Mouse (Mus musculus): ENCODE results near the gene C1rl. TPM values are rescaled to one million over a fixed set of nuclear protein-coding genes. Genes with fewer than 3 reads are reported as not detected.
"Not testable (repeated sequence)": the region's sequence is repeated elsewhere in the genome, so short reads cannot be mapped to it uniquely, and the experiment has no call there.

The C1rl gene
- polyA plus RNA-seq, 1 experiment from 2014 or later: 0.52 TPM

- peaks cover 15% of the 10 kb centered on the region for H3K27me3 ChIP-seq (replicated peaks)
- no peaks in the 10 kb centered on the region for H3K36me3 ChIP-seq
- no peaks in the 10 kb centered on the region for H3K4me1 ChIP-seq
- H3K9ac ChIP-seq: no peak overlapping the region
- no peak overlapping the region for H3K4me2 ChIP-seq
- 86% methylated on average over 5 of the region's 5 CpGs for WGBS
- H3K4me3 ChIP-seq: no peak overlapping the region
- no peak overlapping the region for H3K27ac ChIP-seq (replicated peaks)
- no peak for ATAC-seq (ENCODE audit: extremely low read depth, insufficient number of reproducible peaks, low FRiP score, low TSS enrichment)
- H3K9me3 ChIP-seq: no peaks in the 10 kb centered on the region
These were observed 35.1 kb upstream of the C1rl start for GRCm38 (mm10) chr6:124457827-124458226.

- 75% methylated on average over 11 of the region's 11 CpGs for WGBS
- H3K4me2 ChIP-seq: no peak overlapping the region
- ATAC-seq (ENCODE audit: extremely low read depth, insufficient number of reproducible peaks, low FRiP score, low TSS enrichment): no peak
- H3K27ac ChIP-seq (replicated peaks): no peak overlapping the region
- H3K4me3 ChIP-seq: no peak overlapping the region
- no peak overlapping the region for H3K9ac ChIP-seq
- H3K9me3 ChIP-seq: no peaks in the 10 kb centered on the region
- H3K36me3 ChIP-seq: no peaks in the 10 kb centered on the region
- peaks cover 22% of the 10 kb centered on the region for H3K27me3 ChIP-seq (replicated peaks)
- H3K4me1 ChIP-seq: no peaks in the 10 kb centered on the region
These were observed 34.4 kb upstream of the C1rl start for GRCm38 (mm10) chr6:124458505-124458904.

DNA sequence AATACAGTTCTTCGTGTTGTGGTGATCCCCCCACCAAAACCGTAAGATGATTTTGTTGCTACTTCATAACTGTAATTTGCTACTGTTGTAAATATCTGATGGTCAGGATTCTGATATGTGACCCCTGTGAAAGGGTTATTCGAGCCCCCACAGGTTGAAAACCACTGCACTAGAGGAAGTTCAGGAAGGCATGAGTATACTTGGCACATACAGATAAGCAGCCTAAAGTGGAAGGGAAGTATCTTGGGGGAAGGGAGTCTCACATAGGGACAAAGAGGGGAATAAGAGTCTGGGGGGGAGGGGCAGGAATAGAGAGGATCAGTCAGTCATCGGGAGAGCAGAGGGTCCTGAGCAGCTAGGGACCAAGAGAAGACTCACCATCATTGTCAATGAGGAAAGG is 33.5 kb upstream of the C1rl start:
- no peak overlapping the region for H3K9ac ChIP-seq
- H3K27me3 ChIP-seq (replicated peaks): peaks cover 31% of the 10 kb centered on the region
- no peaks in the 10 kb centered on the region for H3K9me3 ChIP-seq
- ATAC-seq (ENCODE audit: extremely low read depth, insufficient number of reproducible peaks, low FRiP score, low TSS enrichment): no peak
- no peak overlapping the region for H3K4me3 ChIP-seq
- H3K27ac ChIP-seq (replicated peaks): no peak overlapping the region
- H3K36me3 ChIP-seq: no peaks in the 10 kb centered on the region
- 57% methylated on average over 4 of the region's 4 CpGs for WGBS
- no peak overlapping the region for H3K4me2 ChIP-seq
- peaks cover 4% of the 10 kb centered on the region; the same call in 1 of the 2 replicates for H3K4me1 ChIP-seq

DNA sequence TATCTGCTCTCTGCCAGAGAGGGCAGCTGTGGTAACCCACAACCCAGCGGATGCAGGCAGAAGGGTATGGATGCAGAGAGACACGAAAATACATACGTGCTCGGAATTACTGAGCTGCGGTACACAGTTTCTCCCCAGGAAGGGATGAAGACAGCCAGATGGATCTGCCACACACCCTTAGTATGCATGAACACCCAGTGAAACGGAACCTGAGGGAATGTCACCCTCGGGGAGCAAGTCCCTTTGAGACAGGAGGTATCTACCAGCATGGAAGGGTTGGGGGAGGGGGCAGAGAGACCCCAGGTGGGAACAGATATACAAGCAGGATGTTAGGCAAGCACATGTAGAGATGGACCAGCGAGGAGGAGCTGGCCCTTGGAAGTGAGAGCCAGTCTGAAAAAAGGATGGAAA is 29.0 kb upstream of the C1rl start:
- Histone ChIP-seq H3K4me3 (peak overlapping the region; percentile 59), H3K9me3 (no peaks in the 10 kb centered on the region), H3K4me1 (peaks cover 14% of the 10 kb centered on the region), H3K36me3 (no peaks in the 10 kb centered on the region), H3K4me2 (peak overlapping the region; percentile 92), H3K27ac (replicated peaks) (no peak overlapping the region), H3K9ac (no peak overlapping the region; the same call in 1 of the 2 replicates), H3K27me3 (replicated peaks) (peaks cover 41% of the 10 kb centered on the region)
- ATAC-seq (ENCODE audit: extremely low read depth, insufficient number of reproducible peaks, low FRiP score, low TSS enrichment): no peak
- WGBS: 22% methylated on average over 8 of the region's 8 CpGs

GRCm38 (mm10) chr6:124464305-124465271 is 28.3 kb upstream of the C1rl start, which contains the start of gene Clstn3:
Clstn3 (minus strand) TSS chr6:124464794.
- H3K4me2 ChIP-seq: peak within 1 kb of the TSS; percentile 92
- peaks cover 40% of the 10 kb centered on the region for H3K27me3 ChIP-seq (replicated peaks)
- peak; percentile 80 for ATAC-seq (ENCODE audit: extremely low read depth, insufficient number of reproducible peaks, low FRiP score, low TSS enrichment)
- 8% methylated on average over 27 of the region's 27 CpGs for WGBS
- no peaks in the 10 kb centered on the region for H3K9me3 ChIP-seq
- no peak within 1 kb of the TSS for H3K27ac ChIP-seq (replicated peaks)
- H3K4me3 ChIP-seq: peak within 1 kb of the TSS; percentile 59
- H3K9ac ChIP-seq: peak within 1 kb of the TSS; percentile 81
- no peaks in the 10 kb centered on the region for H3K36me3 ChIP-seq
- peaks cover 14% of the 10 kb centered on the region for H3K4me1 ChIP-seq

GRCm38 (mm10) chr6:124465299-124465698 is 27.6 kb upstream of the C1rl start:
- no peak for ATAC-seq (ENCODE audit: extremely low read depth, insufficient number of reproducible peaks, low FRiP score, low TSS enrichment)
- Histone ChIP-seq H3K27me3 (replicated peaks) (peaks cover 35% of the 10 kb centered on the region), H3K36me3 (no peaks in the 10 kb centered on the region), H3K9ac (peak overlapping the region; percentile 81), H3K4me1 (peaks cover 14% of the 10 kb centered on the region), H3K27ac (replicated peaks) (no peak overlapping the region), H3K4me2 (peak overlapping the region; percentile 92), H3K4me3 (peak overlapping the region; percentile 59), H3K9me3 (no peaks in the 10 kb centered on the region)
- 39% methylated on average over 6 of the region's 6 CpGs for WGBS

- Histone ChIP-seq H3K9me3 (no peaks in the 10 kb centered on the region), H3K4me3 (no peak overlapping the region), H3K27ac (replicated peaks) (no peak overlapping the region), H3K36me3 (no peaks in the 10 kb centered on the region), H3K4me1 (peaks cover 14% of the 10 kb centered on the region), H3K27me3 (replicated peaks) (peaks cover 35% of the 10 kb centered on the region), H3K9ac (no peak overlapping the region), H3K4me2 (peak overlapping the region; percentile 92)
- no peak for ATAC-seq (ENCODE audit: extremely low read depth, insufficient number of reproducible peaks, low FRiP score, low TSS enrichment)
- 55% methylated on average over 6 of the region's 6 CpGs for WGBS
These were observed 27.2 kb upstream of the C1rl start for GRCm38 (mm10) chr6:124465729-124466128.

GRCm38 (mm10) chr6:124471121-124471520 is 21.8 kb upstream of the C1rl start:
- H3K4me1 ChIP-seq: no peaks in the 10 kb centered on the region
- no peak overlapping the region for H3K27ac ChIP-seq (replicated peaks)
- H3K4me3 ChIP-seq: no peak overlapping the region
- H3K4me2 ChIP-seq: no peak overlapping the region
- H3K9me3 ChIP-seq: no peaks in the 10 kb centered on the region
- 84% methylated on average over 3 of the region's 3 CpGs for WGBS
- H3K27me3 ChIP-seq (replicated peaks): peaks cover 6% of the 10 kb centered on the region; the same call in 1 of the 2 replicates
- no peak for ATAC-seq (ENCODE audit: extremely low read depth, insufficient number of reproducible peaks, low FRiP score, low TSS enrichment)
- no peak overlapping the region for H3K9ac ChIP-seq
- no peaks in the 10 kb centered on the region for H3K36me3 ChIP-seq

GRCm38 (mm10) chr6:124471783-124472638 is 20.9 kb upstream of the C1rl start:
- WGBS: 54% methylated on average over 6 of the region's 6 CpGs
- H3K9me3 ChIP-seq; H3K27me3 ChIP-seq (replicated peaks); ATAC-seq (ENCODE audit: extremely low read depth, insufficient number of reproducible peaks, low FRiP score, low TSS enrichment); H3K4me2 ChIP-seq; H3K27ac ChIP-seq (replicated peaks); H3K4me3 ChIP-seq; H3K36me3 ChIP-seq; H3K9ac ChIP-seq; H3K4me1 ChIP-seq: not testable (repeated sequence)

DNA sequence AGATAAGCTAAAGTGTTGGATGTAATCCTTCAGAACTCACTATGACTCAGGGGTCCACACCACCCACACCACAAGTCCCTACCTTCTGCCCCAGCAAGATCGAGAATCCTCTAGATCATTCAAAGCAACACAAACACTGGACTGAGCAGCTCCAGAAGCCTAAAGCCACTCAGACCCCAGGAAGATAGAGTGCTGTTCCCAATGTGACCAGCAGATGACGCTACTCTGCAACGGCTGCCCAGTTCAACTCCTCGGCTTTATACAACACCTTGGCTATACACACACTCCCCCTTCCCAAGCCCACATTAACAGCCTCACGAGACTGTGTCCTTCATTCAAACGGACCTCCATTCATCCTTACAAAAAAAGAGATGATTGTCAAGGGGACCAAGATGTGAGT is 20.1 kb upstream of the C1rl start:
- no peak for ATAC-seq (ENCODE audit: extremely low read depth, insufficient number of reproducible peaks, low FRiP score, low TSS enrichment)
- 37% methylated on average over 6 of the region's 6 CpGs for WGBS
- no peaks in the 10 kb centered on the region for H3K36me3 ChIP-seq
- no peak overlapping the region for H3K4me3 ChIP-seq
- H3K27me3 ChIP-seq (replicated peaks): no peaks in the 10 kb centered on the region
- no peaks in the 10 kb centered on the region for H3K9me3 ChIP-seq
- H3K27ac ChIP-seq (replicated peaks): no peak overlapping the region
- H3K4me2 ChIP-seq: no peak overlapping the region
- H3K9ac ChIP-seq: no peak overlapping the region
- peaks cover 6% of the 10 kb centered on the region for H3K4me1 ChIP-seq

DNA sequence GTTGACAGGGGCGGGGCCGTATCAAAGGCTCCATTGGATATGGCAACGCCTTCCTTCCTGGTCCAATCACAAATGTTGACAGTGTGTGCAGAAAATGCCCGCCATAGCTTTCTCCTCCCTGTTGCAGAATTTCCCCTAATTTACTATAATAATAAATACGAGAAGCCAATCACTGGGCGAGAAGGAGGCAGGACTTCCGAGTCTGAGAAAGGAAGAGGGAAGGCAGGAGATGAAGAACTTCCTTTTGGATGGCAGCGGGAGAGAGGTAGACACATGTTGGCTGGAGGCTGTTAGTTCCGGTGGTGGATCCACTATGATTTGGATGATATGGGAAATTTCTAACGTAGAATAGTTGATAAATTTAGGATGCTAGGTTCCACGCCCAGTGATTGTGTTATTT is 18.3 kb upstream of the C1rl start:
- no peak overlapping the region for H3K9ac ChIP-seq
- ATAC-seq (ENCODE audit: extremely low read depth, insufficient number of reproducible peaks, low FRiP score, low TSS enrichment): no peak
- no peaks in the 10 kb centered on the region for H3K9me3 ChIP-seq
- no peaks in the 10 kb centered on the region for H3K36me3 ChIP-seq
- H3K4me2 ChIP-seq: no peak overlapping the region
- 71% methylated on average over 11 of the region's 11 CpGs for WGBS
- H3K4me1 ChIP-seq: peaks cover 11% of the 10 kb centered on the region
- H3K27ac ChIP-seq (replicated peaks): no peak overlapping the region
- no peak overlapping the region for H3K4me3 ChIP-seq
- no peaks in the 10 kb centered on the region for H3K27me3 ChIP-seq (replicated peaks)
